In genomic region chr5:146453556-146453955, GRCm38 (mm10) we compare ENCODE assay signal across 19 mouse cellular contexts. TPM values are rescaled to one million over a fixed set of nuclear protein-coding genes. Genes with fewer than 3 reads are reported as not detected.
DNase-seq lines count a peak whose midpoint lies in the region.
"Had no signal": no experiment of that assay in that cellular context is flagged by ENCODE, and none has a peak within 500 bp of the region (broad histone marks: within the 10 kb centered on the region; RNA-seq: fewer than 3 reads in every experiment).

No protein-coding gene starts in this region.

- DNase-seq in left cerebral cortex, adult 18-20 months (ENCODE audit: low spot score in 2 of 2), result peak; percentile 24 to 25
- no peak for DNase-seq in left cerebral cortex, adult 11 months (ENCODE audit: low spot score)
- peak; percentile 26 to 35 for DNase-seq in right cerebral cortex, adult 2 months (ENCODE audit: low spot score in 2 of 2)
- DNase-seq in right cerebral cortex, postnatal 4 days, result no peak
- peak; percentile 21 to 73 for DNase-seq in left cerebral cortex, postnatal 25 days (ENCODE audit: low spot score in 2 of 2)
- peak; percentile 52 for DNase-seq in telencephalon, adult 2 months (ENCODE audit: low read depth, low spot score)
- DNase-seq in kidney, postnatal 36 days, result no peak
- DNase-seq: adrenal gland, adult 8-10 months; adrenal gland, postnatal 36 days; cerebellum, adult 11 months; cerebellum, adult 8-10 months; cerebellum, postnatal 14 days; gastrocnemius, postnatal 14 days; heart, adult 2 months; heart, postnatal 14 days had no signal

- intact Hi-C loops in left cerebral cortex, postnatal 25 days (cut with DNase I), result loop anchor here (2.0 kb wide), 1 partner anchor 115 kb away; no protein-coding TSS in a partner anchor

RNA-seq across cellular contexts. Expression of gene Gm6408, which starts 28.2 kb away (rescaled TPM):
- total RNA-seq in left cerebral cortex, adult 18-20 months (2021), result not detected
- total RNA-seq in left cerebral cortex, postnatal 25 days (2021), result not detected
- total RNA-seq: adrenal gland, adult 8-10 months; adrenal gland, postnatal 36 days; common myeloid progenitor, adult 5-6 weeks; ES-E14; gastrocnemius, adult 18-20 months; gastrocnemius, postnatal 14 days; heart, adult 2 months; heart, postnatal 14 days; hematopoietic stem cell, adult 5-6 weeks had no signal

RNA-seq across cellular contexts. Expression of gene Gm6370, which starts 37.6 kb away (rescaled TPM):
- total RNA-seq in left cerebral cortex, adult 18-20 months (2021), result not detected
- not detected for total RNA-seq in left cerebral cortex, postnatal 25 days (2021)
- total RNA-seq: adrenal gland, adult 8-10 months; adrenal gland, postnatal 36 days; common myeloid progenitor, adult 5-6 weeks; ES-E14; gastrocnemius, adult 18-20 months; gastrocnemius, postnatal 14 days; heart, adult 2 months; heart, postnatal 14 days; hematopoietic stem cell, adult 5-6 weeks had no signal

RNA-seq across cellular contexts. Expression of gene 4930449I24Rik, which starts 48.6 kb away (rescaled TPM):
- not detected for total RNA-seq in left cerebral cortex, adult 18-20 months (2021)
- not detected for total RNA-seq in left cerebral cortex, postnatal 25 days (2021)
- total RNA-seq: adrenal gland, adult 8-10 months; adrenal gland, postnatal 36 days; common myeloid progenitor, adult 5-6 weeks; ES-E14; gastrocnemius, adult 18-20 months; gastrocnemius, postnatal 14 days; heart, adult 2 months; heart, postnatal 14 days; hematopoietic stem cell, adult 5-6 weeks had no signal

Comparison
In these comparisons a context has a peak if more than half of its experiments do, and no peak if none do; other contexts are left out.
1. DNase-seq: peak in left cerebral cortex, adult 18-20 months (2 of 2), right cerebral cortex, adult 2 months (2 of 2), left cerebral cortex, postnatal 25 days (2 of 2) and telencephalon, adult 2 months (single experiment); none in left cerebral cortex, adult 11 months (single experiment), right cerebral cortex, postnatal 4 days (single experiment) and kidney, postnatal 36 days (0 of 2).